Mouse (Mus musculus): Measurements from ENCODE around the gene Il16. TPM values are rescaled to one million over a fixed set of nuclear protein-coding genes. Genes with fewer than 3 reads are reported as not detected.
A peak's percentile ranks its signal among the peaks of the same experiment; 100 is the strongest.

The Il16 gene
- polyA plus RNA-seq, 1 experiment from 2014 or later: 9.8 TPM

GRCm38 (mm10) chr7:83616268-83616667 lies 129.3 kb downstream of the Il16 start:
- H3K4me1 ChIP-seq (ENCODE audit: insufficient read depth): 0 out of 2 replicates have a peak, but pooled peaks cover 5% of the 10 kb centered on the region
- TF ChIP-seq EP300 (IDR thresholded peaks at IDR 0.05; ENCODE audit: low read depth): no peak
- no peak for TF ChIP-seq CTCF (IDR thresholded peaks at IDR 0.05; ENCODE audit: low read depth)
- 50% methylated on average over 3 of the region's 3 CpGs for WGBS (ENCODE audit: insufficient replicate concordance)
- H3K4me3 ChIP-seq (ENCODE audit: low read depth, low read length): no peak overlapping the region
- ATAC-seq (peak; percentile 41; the same call in 1 of the 2 replicates), DNase-seq (no peak)
- H3K9me3 ChIP-seq (ENCODE audit: low read length): no peaks in the 10 kb centered on the region
- no peak overlapping the region for H3K4me2 ChIP-seq (ENCODE audit: low read depth, low read length)
- H3K36me3 ChIP-seq (replicated peaks; ENCODE audit: insufficient read depth, low read length): no peaks in the 10 kb centered on the region
- H3K27ac ChIP-seq (ENCODE audit: low read depth): 0 out of 2 replicates have a peak overlapping the region, but pooled peaks have one; percentile 16
- H3K27me3 ChIP-seq (ENCODE audit: insufficient read depth, low read length): no peaks in the 10 kb centered on the region
- no peak overlapping the region for H3K9ac ChIP-seq (replicated peaks)

- Histone ChIP-seq H3K4me2 (ENCODE audit: low read depth, low read length) (no peak overlapping the region), H3K27me3 (ENCODE audit: insufficient read depth, low read length) (no peaks in the 10 kb centered on the region), H3K9ac (replicated peaks) (no peak overlapping the region), H3K4me1 (ENCODE audit: insufficient read depth) (0 out of 2 replicates have a peak, but pooled peaks cover 5% of the 10 kb centered on the region), H3K9me3 (ENCODE audit: low read length) (no peaks in the 10 kb centered on the region), H3K27ac (ENCODE audit: low read depth) (no peak overlapping the region), H3K4me3 (ENCODE audit: low read depth, low read length) (no peak overlapping the region), H3K36me3 (replicated peaks; ENCODE audit: insufficient read depth, low read length) (no peaks in the 10 kb centered on the region)
- ATAC-seq: no peak
- WGBS (ENCODE audit: insufficient replicate concordance): 75% methylated on average over 8 of the region's 8 CpGs
- DNase-seq: no peak
- no peak for TF ChIP-seq EP300 (IDR thresholded peaks at IDR 0.05; ENCODE audit: low read depth)
- peak; percentile 36 for TF ChIP-seq CTCF (IDR thresholded peaks at IDR 0.05; ENCODE audit: low read depth)
These were observed 129.7 kb downstream of the Il16 start for GRCm38 (mm10) chr7:83615815-83616214.

GRCm38 (mm10) chr7:83615272-83615671 lies 130.3 kb downstream of the Il16 start:
- no peaks in the 10 kb centered on the region for H3K36me3 ChIP-seq (replicated peaks; ENCODE audit: insufficient read depth, low read length)
- H3K4me3 ChIP-seq (ENCODE audit: low read depth, low read length): no peak overlapping the region
- 76% methylated on average over 3 of the region's 3 CpGs for WGBS (ENCODE audit: insufficient replicate concordance)
- ATAC-seq (no peak), DNase-seq (no peak)
- no peak overlapping the region for H3K27ac ChIP-seq (ENCODE audit: low read depth)
- no peak overlapping the region for H3K9ac ChIP-seq (replicated peaks)
- H3K9me3 ChIP-seq (ENCODE audit: low read length): no peaks in the 10 kb centered on the region
- no peaks in the 10 kb centered on the region for H3K27me3 ChIP-seq (ENCODE audit: insufficient read depth, low read length)
- H3K4me2 ChIP-seq (ENCODE audit: low read depth, low read length): no peak overlapping the region
- no peak for TF ChIP-seq EP300 (IDR thresholded peaks at IDR 0.05; ENCODE audit: low read depth)
- no peak for TF ChIP-seq CTCF (IDR thresholded peaks at IDR 0.05; ENCODE audit: low read depth)
- 0 out of 2 replicates have a peak, but pooled peaks cover 5% of the 10 kb centered on the region for H3K4me1 ChIP-seq (ENCODE audit: insufficient read depth)

GRCm38 (mm10) chr7:83611886-83612285 lies 133.6 kb downstream of the Il16 start:
- TF ChIP-seq CTCF (IDR thresholded peaks at IDR 0.05; ENCODE audit: low read depth): no peak
- no peak for TF ChIP-seq EP300 (IDR thresholded peaks at IDR 0.05; ENCODE audit: low read depth)
- no peak for DNase-seq
- H3K9me3 ChIP-seq (ENCODE audit: low read length): no peaks in the 10 kb centered on the region
- H3K36me3 ChIP-seq (replicated peaks; ENCODE audit: insufficient read depth, low read length): no peaks in the 10 kb centered on the region
- WGBS (ENCODE audit: insufficient replicate concordance): 58% methylated on average over 1 of the region's 1 CpGs
- H3K9ac ChIP-seq (replicated peaks): no peak overlapping the region
- no peak overlapping the region for H3K4me3 ChIP-seq (ENCODE audit: low read depth, low read length)
- H3K27me3 ChIP-seq (ENCODE audit: insufficient read depth, low read length): no peaks in the 10 kb centered on the region
- no peak overlapping the region for H3K4me2 ChIP-seq (ENCODE audit: low read depth, low read length)
- no peak for ATAC-seq
- H3K27ac ChIP-seq (ENCODE audit: low read depth): no peak overlapping the region
- 0 out of 2 replicates have a peak, but pooled peaks cover 5% of the 10 kb centered on the region for H3K4me1 ChIP-seq (ENCODE audit: insufficient read depth)

GRCm38 (mm10) chr7:83609891-83610290 lies 135.6 kb downstream of the Il16 start:
- 90% methylated on average over 4 of the region's 4 CpGs for WGBS (ENCODE audit: insufficient replicate concordance)
- Histone ChIP-seq H3K27ac (ENCODE audit: low read depth) (no peak overlapping the region), H3K36me3 (replicated peaks; ENCODE audit: insufficient read depth, low read length) (no peaks in the 10 kb centered on the region), H3K27me3 (ENCODE audit: insufficient read depth, low read length) (no peaks in the 10 kb centered on the region), H3K4me3 (ENCODE audit: low read depth, low read length) (no peak overlapping the region), H3K9ac (replicated peaks) (no peak overlapping the region), H3K4me1 (ENCODE audit: insufficient read depth) (0 out of 2 replicates have a peak, but pooled peaks cover 5% of the 10 kb centered on the region), H3K9me3 (ENCODE audit: low read length) (no peaks in the 10 kb centered on the region), H3K4me2 (ENCODE audit: low read depth, low read length) (no peak overlapping the region)
- ATAC-seq (no peak), DNase-seq (no peak)
- no peak for TF ChIP-seq CTCF (IDR thresholded peaks at IDR 0.05; ENCODE audit: low read depth)
- no peak for TF ChIP-seq EP300 (IDR thresholded peaks at IDR 0.05; ENCODE audit: low read depth)

- no peak for DNase-seq
- no peaks in the 10 kb centered on the region for H3K36me3 ChIP-seq (replicated peaks; ENCODE audit: insufficient read depth, low read length)
- no peaks in the 10 kb centered on the region for H3K4me1 ChIP-seq (ENCODE audit: insufficient read depth)
- no peaks in the 10 kb centered on the region for H3K27me3 ChIP-seq (ENCODE audit: insufficient read depth, low read length)
- no peak for TF ChIP-seq CTCF (IDR thresholded peaks at IDR 0.05; ENCODE audit: low read depth)
- no peak for TF ChIP-seq EP300 (IDR thresholded peaks at IDR 0.05; ENCODE audit: low read depth)
- H3K27ac ChIP-seq (ENCODE audit: low read depth): no peak overlapping the region
- H3K4me3 ChIP-seq (ENCODE audit: low read depth, low read length): no peak overlapping the region
- H3K9ac ChIP-seq (replicated peaks): no peak overlapping the region
- H3K4me2 ChIP-seq (ENCODE audit: low read depth, low read length): no peak overlapping the region
- H3K9me3 ChIP-seq (ENCODE audit: low read length): no peaks in the 10 kb centered on the region
- 89% methylated on average over 2 of the region's 2 CpGs for WGBS (ENCODE audit: insufficient replicate concordance)
- ATAC-seq: no peak
These were observed 138.7 kb downstream of the Il16 start for GRCm38 (mm10) chr7:83606796-83607195.
